Mouse (Mus musculus) bone marrow, adult 2 months (tissue): Measurements from ENCODE around the gene Sox18.

ENCODE experiments used
- CTCF ChIP-seq: fragments of 200-500 bp; IDR thresholded peaks from 2 replicates; pipeline ENCODE4 v1.5.1; 2011; ENCODE audit warnings: low read length, control low read depth; ENCODE audit not compliant: control insufficient read depth, insufficient read depth
- POLR2A ChIP-seq: fragments of 200-500 bp; IDR thresholded peaks from 2 replicates; pipeline ENCODE4 v1.6.1; 2011; ENCODE audit warnings: low read depth, mild to moderate bottlenecking, control low read depth, low read length, borderline replicate concordance; ENCODE audit not compliant: control insufficient read depth

GRCm38 (mm10) chr2:181681978-181682377, 10.5 kb upstream of the Sox18 start:
- TF ChIP-seq CTCF (no peak), POLR2A (no peak)
